Mouse (Mus musculus) megakaryocyte-erythroid progenitor cell, adult 5-6 weeks (primary cell): ENCODE data around the gene Ss18l1. TPM values are rescaled to one million over a fixed set of nuclear protein-coding genes. Genes with fewer than 3 reads are reported as not detected.

Experiments used
- ATAC-seq: replicated peaks from 2 replicates; pipeline ENCODE4 v1.8.0; 2016; ENCODE audit warnings: mild to moderate bottlenecking, inconsistent platforms; ENCODE audit not compliant: severe bottlenecking, poor library complexity, low FRiP score, low TSS enrichment
- total RNA-seq, 2 experiments: library from RNA; stranded (forward) in 1 of 2; stranded (reverse) in 1 of 2; fragments of 200-1000, 215-1000 nt in 1 of 2; fragments of >200 nt in 1 of 2; fragmentation: Nextera tagmentation in 1 of 2; gene quantifications; 2 replicates each; pipeline ENCODE4 v1.2.3; 2014 to 2017

Ss18l1 gene
- total RNA-seq, 2 experiments from 2014 or later = 2.2 to 2.3 TPM

DNA sequence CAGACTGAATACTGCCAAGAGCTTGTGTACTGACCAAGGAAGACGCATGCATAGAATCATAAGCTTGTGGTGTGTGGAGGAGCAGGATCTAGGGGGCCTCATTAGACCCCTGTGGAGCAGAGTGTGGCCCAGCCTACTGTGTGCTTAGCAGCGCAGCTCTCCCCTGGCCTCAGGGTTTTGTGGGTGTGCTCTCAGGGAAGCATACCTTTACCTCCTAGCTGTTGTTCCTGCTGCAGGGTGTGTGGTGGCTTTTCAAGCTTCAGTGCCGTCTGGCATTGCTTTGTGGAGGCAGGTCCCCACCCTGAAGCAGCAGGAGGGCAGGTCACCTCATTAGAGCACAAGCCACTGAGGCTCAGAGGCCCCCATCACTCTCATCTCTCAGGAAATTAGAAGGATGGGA lies 35.3 kb downstream of the Ss18l1 start:
- ATAC-seq = no peak

GRCm38 (mm10) chr2:180080680-180081079 lies 38.4 kb downstream of the Ss18l1 start:
- no peak for ATAC-seq

DNA sequence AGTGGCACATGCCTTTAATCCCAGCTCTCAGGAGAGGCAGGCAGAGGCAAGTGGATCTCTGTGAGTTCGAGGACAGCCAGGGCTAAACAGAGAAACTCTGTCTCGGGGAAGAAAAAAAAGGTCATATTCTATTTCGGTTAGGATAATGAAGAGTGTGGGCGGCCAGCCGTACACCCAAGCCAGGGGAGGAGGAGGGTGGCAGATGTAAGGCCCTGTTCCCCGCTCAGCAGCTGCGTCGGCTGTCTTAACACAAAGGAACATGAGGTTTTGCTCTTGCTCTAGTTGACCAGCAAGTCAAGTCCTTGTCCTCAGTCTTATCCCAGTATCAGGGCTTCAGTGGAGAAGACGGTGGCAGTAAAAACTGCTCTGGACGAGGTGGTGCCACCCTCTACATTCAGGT lies 40.8 kb downstream of the Ss18l1 start:
- no peak for ATAC-seq

GRCm38 (mm10) chr2:180084565-180084964 lies 42.3 kb downstream of the Ss18l1 start:
- ATAC-seq = no peak

GRCm38 (mm10) chr2:180085926-180086636 lies 43.8 kb downstream of the Ss18l1 start:
- ATAC-seq = no peak

GRCm38 (mm10) chr2:180086637-180087027 lies 44.3 kb downstream of the Ss18l1 start:
- ATAC-seq = no peak

DNA sequence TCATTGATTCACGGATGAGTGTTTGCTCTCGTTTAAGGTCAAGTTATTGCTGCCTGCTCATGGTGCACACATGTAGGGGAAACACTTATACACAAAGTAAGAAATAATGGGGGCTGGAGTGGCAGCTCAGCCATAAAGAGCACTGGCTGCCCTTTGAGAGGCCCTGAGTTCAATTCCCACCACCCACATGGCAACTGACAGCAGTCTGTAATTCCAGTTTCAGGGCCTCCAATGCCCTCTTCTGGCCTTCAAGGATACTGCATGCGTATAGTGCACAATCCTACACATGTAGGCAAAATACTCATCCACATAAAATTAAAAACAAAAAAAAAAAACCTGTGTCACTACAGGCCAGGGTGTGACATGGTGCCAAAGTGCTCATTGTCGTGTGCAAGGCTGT lies 45.2 kb downstream of the Ss18l1 start:
- ATAC-seq = no peak

DNA sequence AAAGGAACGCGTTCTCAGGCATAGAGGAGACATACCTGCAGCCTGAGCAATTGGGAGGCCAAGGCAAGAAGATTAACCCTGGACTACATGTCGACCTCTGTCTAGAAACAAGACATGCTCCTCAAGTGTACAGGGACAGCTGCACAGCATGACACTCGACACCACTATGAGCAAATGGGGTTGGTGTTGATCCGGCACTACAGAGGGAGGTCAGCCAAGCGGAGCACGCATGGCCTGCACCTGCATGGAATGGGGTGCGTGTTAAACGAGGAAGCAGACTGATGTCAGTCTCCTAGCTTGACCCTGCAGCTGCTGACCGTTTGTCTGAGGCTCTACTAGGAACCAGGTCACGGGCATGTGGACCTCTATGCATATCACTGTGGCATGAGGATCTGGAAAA lies 48.0 kb downstream of the Ss18l1 start:
- no peak for ATAC-seq

- ATAC-seq = no peak
These were observed 53.4 kb downstream of the Ss18l1 start for GRCm38 (mm10) chr2:180095711-180096110.

GRCm38 (mm10) chr2:180097585-180097984 lies 55.3 kb downstream of the Ss18l1 start:
- ATAC-seq = peak; percentile 19; the same call in 1 of the 2 replicates

- ATAC-seq = peak; percentile 90
These were observed 55.9 kb downstream of the Ss18l1 start for GRCm38 (mm10) chr2:180098167-180098566.

DNA sequence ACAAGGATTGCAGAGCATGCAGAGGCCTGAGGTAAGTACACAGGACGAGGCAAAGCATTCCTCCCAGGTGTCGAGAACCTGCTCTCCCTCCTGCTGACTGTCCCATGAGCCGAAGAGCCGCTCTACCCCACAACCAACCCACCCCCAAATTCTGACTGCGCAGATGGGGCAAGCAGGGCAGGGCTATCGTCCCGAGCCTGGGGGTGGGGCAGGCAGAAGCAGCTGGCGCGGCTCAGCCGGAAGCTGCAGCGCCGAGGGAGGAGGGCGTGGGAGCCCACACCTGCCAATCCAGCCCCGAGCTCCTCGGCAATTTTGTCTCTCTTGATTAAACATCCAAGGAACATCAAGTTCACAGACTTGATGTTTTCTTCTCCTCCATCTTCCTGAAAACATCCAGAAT lies 57.2 kb downstream of the Ss18l1 start:
- no peak for ATAC-seq

DNA sequence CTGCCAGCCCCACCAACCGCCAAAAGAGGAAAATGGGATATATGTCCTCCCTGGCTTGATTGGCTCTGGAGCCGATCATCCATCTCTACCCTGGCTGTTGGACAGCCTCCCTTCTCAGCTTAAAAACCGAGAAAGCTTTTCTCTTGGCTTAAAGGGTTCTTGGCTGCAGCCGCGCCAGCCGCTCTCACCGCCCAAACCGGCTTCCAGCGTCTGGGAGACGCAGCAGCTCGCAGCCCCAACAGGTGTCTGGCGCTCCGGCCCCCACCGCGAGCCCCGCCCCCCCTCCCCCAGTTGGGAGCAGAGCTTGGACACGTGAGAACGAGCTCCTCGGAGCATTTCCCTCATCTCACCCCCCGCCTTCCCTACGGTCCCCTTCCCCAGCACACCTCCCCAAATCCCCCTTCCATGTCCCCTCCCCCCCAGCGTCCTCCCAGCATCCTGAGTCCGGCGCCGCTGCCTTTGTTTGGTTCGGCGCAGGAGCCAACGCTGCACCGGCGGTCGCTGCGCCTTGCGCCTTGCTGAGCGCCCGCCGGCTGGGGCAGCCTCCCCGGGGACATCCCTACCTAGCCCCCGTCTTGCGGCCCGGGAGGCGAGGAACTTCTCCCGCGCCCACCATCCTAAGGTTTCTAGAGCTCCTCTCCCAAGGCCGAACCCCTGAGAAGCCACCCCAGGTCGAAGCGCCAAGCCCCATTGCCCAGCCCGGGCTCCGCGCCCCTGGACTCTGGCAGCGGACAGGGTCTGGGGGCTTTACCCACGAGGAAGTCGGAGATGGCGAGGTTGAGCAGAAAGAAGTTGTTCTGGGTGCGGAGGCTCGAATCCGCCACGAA lies 61.1 kb downstream of the Ss18l1 start:
- ATAC-seq = no peak

DNA sequence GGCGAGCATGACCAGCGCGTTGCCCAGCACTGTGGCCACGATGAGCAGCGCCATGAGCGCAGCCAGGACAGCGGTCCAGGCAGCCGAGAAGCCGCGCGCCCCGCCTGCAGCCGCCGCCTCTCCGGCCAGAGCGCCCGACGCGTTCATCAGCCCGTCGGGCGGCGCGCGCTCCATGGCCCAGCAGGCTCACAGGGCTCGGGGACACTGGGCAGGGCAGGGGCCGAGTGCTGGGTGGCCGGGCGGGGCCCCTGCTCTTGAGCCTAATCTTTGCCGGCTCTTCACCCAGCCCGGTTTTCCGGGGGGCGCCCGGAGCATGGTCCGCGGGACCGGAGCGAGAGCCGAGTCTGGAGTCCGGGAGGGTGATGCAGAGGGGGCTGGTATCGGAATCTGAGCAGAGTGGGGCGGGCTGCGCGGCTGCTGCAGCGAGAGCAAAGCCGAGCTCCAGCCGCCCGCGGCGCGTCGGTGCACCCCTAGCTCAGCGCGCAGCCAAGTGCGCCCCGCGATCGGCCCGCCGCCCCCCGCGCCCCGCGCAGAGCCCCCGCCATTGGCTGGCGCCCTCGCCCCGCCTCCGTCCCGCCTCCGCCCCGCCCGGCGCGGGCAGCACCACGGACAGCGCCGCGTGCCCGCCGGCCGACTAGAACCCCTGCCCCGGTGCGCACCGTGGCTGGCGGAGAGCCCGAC lies 61.8 kb downstream of the Ss18l1 start, which contains the start of gene Hrh3:
Gene Hrh3 (minus strand): TSS at position 511 of the 681 bp plus-strand sequence.
- ATAC-seq = peak; percentile 66

GRCm38 (mm10) chr2:180104659-180105377 lies 62.5 kb downstream of the Ss18l1 start:
- ATAC-seq = no peak; the same call in 1 of the 2 replicates

DNA sequence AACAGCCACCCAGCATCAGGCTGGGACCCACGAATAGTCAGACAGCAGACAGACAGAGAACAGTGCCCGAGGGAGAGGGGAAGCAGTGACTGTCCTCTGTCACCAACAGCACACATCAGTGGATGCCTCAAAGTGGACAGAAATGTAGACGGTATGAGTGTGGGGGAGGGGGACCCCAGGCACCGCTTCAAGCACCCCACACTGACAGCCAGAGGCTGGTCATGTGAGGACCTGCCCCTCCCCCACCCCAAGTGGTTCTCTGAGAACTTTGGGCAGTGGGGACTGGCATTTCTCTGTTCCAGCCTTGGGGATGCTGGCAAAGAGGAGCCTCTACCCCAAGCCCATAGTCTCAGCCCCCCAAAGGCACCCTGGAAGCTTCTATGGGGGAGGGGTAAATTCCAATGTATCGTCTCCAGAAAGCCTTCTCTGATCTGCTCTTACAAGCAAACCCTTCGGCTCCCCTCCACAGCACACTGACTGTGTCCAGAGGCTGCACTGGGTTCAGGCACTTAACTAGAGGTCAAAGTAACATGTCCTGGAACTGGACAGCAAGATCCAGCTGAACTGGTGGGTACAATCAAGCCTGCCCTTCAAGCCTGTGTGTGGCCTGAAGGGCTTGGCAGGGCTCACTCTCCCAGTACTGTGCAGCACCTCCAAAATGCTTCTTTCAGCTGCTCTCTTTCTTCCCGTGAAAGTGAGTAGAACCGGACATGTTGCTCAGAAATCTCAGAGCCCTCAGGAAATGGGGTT lies 63.3 kb downstream of the Ss18l1 start:
- no peak for ATAC-seq

GRCm38 (mm10) chr2:180107081-180107480 lies 64.8 kb downstream of the Ss18l1 start:
- peak; percentile 61; the same call in 1 of the 2 replicates for ATAC-seq

DNA sequence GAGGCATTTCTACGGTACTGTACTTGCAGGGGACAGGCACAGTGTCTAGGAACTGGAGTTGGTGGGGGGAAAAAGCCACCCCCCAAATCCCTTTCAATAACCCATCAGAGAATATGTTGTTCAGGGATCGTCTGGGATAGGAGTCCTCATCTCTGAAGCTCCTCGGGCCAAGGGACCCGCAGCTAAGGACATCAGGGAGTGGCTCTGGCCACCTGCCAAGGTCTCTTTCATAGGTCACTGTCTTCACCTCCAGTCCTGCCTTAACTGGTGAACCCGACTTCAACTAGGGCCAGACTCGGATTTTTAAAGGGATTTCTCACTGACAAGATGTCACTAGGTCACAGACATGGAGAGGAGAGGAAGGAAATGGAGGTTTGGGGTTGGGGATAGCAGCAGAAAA lies 66.0 kb downstream of the Ss18l1 start:
- no peak for ATAC-seq
